Mouse (Mus musculus) liver, adult 2 months (tissue): ENCODE results near the gene Npas2. TPM values are rescaled to one million over a fixed set of nuclear protein-coding genes. Genes with fewer than 3 reads are reported as not detected.

Source experiments
- DNase-seq: peaks from one replicate; pipeline ENCODE4 v3.0.0-alpha.2; 2011; ENCODE audit warnings: low read depth, low spot score; ENCODE audit errors: extremely low read depth
- H3K27ac ChIP-seq: fragments of 200-500 bp; replicated peaks from 2 replicates; pipeline ENCODE4 v1.5.1; 2012; ENCODE audit warnings: low read depth, mild to moderate bottlenecking, control low read depth, inconsistent platforms, low read length; ENCODE audit not compliant: insufficient read depth
- H3K27me3 ChIP-seq: fragments of 200-500 bp; 2 replicates; pipeline ENCODE4 v1.6.1; 2012; ENCODE audit warnings: mild to moderate bottlenecking, moderate library complexity, low read length, inconsistent platforms; ENCODE audit not compliant: control insufficient read depth, insufficient read depth
- H3K36me3 ChIP-seq: fragments of 200-500 bp; 2 replicates; pipeline ENCODE4 v1.6.1; 2012; ENCODE audit warnings: low read length, inconsistent platforms; ENCODE audit not compliant: control insufficient read depth, insufficient read depth
- H3K4me1 ChIP-seq: fragments of 200-500 bp; 2 replicates; pipeline ENCODE4 v1.6.1; 2011; ENCODE audit warnings: low read length; ENCODE audit not compliant: control insufficient read depth, insufficient read depth
- H3K4me3 ChIP-seq: fragments of 200-500 bp; 2 replicates; pipeline ENCODE4 v1.5.1; 2011; ENCODE audit warnings: low read depth, mild to moderate bottlenecking, control low read depth, low read length, moderate library complexity; ENCODE audit not compliant: insufficient read depth
- H3K79me2 ChIP-seq: fragments of 200-500 bp; 2 replicates; pipeline ENCODE4 v1.6.1; 2012; ENCODE audit warnings: inconsistent platforms, mild to moderate bottlenecking, low read length, moderate library complexity; ENCODE audit not compliant: control insufficient read depth, insufficient read depth
- H3K9ac ChIP-seq: fragments of 200-500 bp; 2 replicates; pipeline ENCODE4 v1.6.1; 2012; ENCODE audit warnings: low read depth, mild to moderate bottlenecking, control low read depth, inconsistent platforms, low read length
- CTCF ChIP-seq: fragments of 200-500 bp; IDR thresholded peaks from 2 replicates; pipeline ENCODE4 v1.5.1; 2011; ENCODE audit warnings: low read depth, low read length, control low read depth
- POLR2A ChIP-seq: fragments of 200-500 bp; IDR thresholded peaks from 2 replicates; pipeline ENCODE4 v1.6.1; 2011; ENCODE audit warnings: low read length, control low read depth; ENCODE audit not compliant: insufficient read depth; ENCODE audit errors: extremely low read depth
- WGBS: fragments of 180-500 bp; shearing (Covaris S2); methylation state at CpG from one replicate; pipeline ENCODE4 v1.1.7; 2018; 5-methylcytosine and 5-hydroxymethylcytosine counted together
- polyA plus RNA-seq: library from polyadenylated mRNA; depleted of rRNA; stranded (reverse); fragments of >200 nt; gene quantifications from 2 replicates; pipeline ENCODE4 v1.2.3, GENCODE M21; 2012; rRNA removed
- total RNA-seq: library from RNA; depleted of rRNA; stranded (reverse); fragments of >200 nt; gene quantifications from 2 replicates; pipeline ENCODE4 v1.2.3, GENCODE M21; 2014; rRNA removed

The Npas2 gene
- total and polyA plus RNA-seq, 2 experiments, result 3.7 TPM; not detected in 1

GRCm38 (mm10) chr1:39407108-39407507 is 213.6 kb downstream of the Npas2 start:
- H3K4me3 ChIP-seq, result no peak overlapping the region
- H3K9ac ChIP-seq, result no peak overlapping the region
- no peaks in the 10 kb centered on the region; the same call in 1 of the 2 replicates for H3K79me2 ChIP-seq
- no peaks in the 10 kb centered on the region for H3K27me3 ChIP-seq
- peak; percentile 52 for DNase-seq
- no peak overlapping the region for H3K27ac ChIP-seq
- peaks cover 10% of the 10 kb centered on the region for H3K4me1 ChIP-seq
- WGBS, result 34% methylated on average over 4 of the region's 4 CpGs
- TF ChIP-seq POLR2A, result no peak
- TF ChIP-seq CTCF, result peak; percentile 49
- peaks cover 9% of the 10 kb centered on the region; the same call in 1 of the 2 replicates for H3K36me3 ChIP-seq

- H3K27ac ChIP-seq, result no peak overlapping the region
- H3K4me1 ChIP-seq, result peaks cover 10% of the 10 kb centered on the region
- TF ChIP-seq CTCF, result no peak
- no peak for TF ChIP-seq POLR2A
- H3K36me3 ChIP-seq, result peaks cover 3% of the 10 kb centered on the region; the same call in 1 of the 2 replicates
- H3K27me3 ChIP-seq, result no peaks in the 10 kb centered on the region
- no peaks in the 10 kb centered on the region; the same call in 1 of the 2 replicates for H3K79me2 ChIP-seq
- DNase-seq, result peak; percentile 53
- WGBS, result 57% methylated on average over 6 of the region's 6 CpGs
- no peak overlapping the region for H3K9ac ChIP-seq
- H3K4me3 ChIP-seq, result no peak overlapping the region
Measured at GRCm38 (mm10) chr1:39408123-39408522, 214.6 kb downstream of the Npas2 start.

GRCm38 (mm10) chr1:39408668-39409067 is 215.1 kb downstream of the Npas2 start:
- peaks cover 10% of the 10 kb centered on the region for H3K4me1 ChIP-seq
- TF ChIP-seq CTCF (no peak), POLR2A (no peak)
- WGBS, result 21% methylated on average over 7 of the region's 7 CpGs
- H3K27me3 ChIP-seq, result no peaks in the 10 kb centered on the region
- no peaks in the 10 kb centered on the region; the same call in 1 of the 2 replicates for H3K79me2 ChIP-seq
- no peak for DNase-seq
- no peak overlapping the region for H3K4me3 ChIP-seq
- H3K27ac ChIP-seq, result no peak overlapping the region
- peaks cover 2% of the 10 kb centered on the region; the same call in 1 of the 2 replicates for H3K36me3 ChIP-seq
- H3K9ac ChIP-seq, result no peak overlapping the region

GRCm38 (mm10) chr1:39410085-39410821 is 216.7 kb downstream of the Npas2 start:
- no peaks in the 10 kb centered on the region for H3K27me3 ChIP-seq
- no peak overlapping the region for H3K27ac ChIP-seq
- no peak for DNase-seq
- peaks cover 10% of the 10 kb centered on the region for H3K4me1 ChIP-seq
- no peak overlapping the region for H3K4me3 ChIP-seq
- H3K9ac ChIP-seq, result no peak overlapping the region
- H3K79me2 ChIP-seq, result no peaks in the 10 kb centered on the region; the same call in 1 of the 2 replicates
- no peak for TF ChIP-seq POLR2A
- TF ChIP-seq CTCF, result no peak
- no peaks in the 10 kb centered on the region; the same call in 1 of the 2 replicates for H3K36me3 ChIP-seq
- WGBS, result 86% methylated on average over 19 of the region's 19 CpGs

Other genes with a start within 250 kb of the Npas2 start
- gene Pdcl3, start 208.1 kb upstream of the Npas2 start, total RNA-seq, result 14.7 and 19.0 TPM in 2 replicates
- gene Pdcl3, start 208.1 kb upstream of the Npas2 start, polyA plus RNA-seq, result 9.5 and 12.3 TPM in 2 replicates
- 300 and 318 TPM in 2 replicates for gene Rpl31, start 174.1 kb downstream of the Npas2 start, total RNA-seq
- 65.9 and 68.8 TPM in 2 replicates for gene Rpl31, start 174.1 kb downstream of the Npas2 start, polyA plus RNA-seq